Mouse (Mus musculus): ENCODE measurements around the gene Ppox. TPM values are rescaled to one million over a fixed set of nuclear protein-coding genes. Genes with fewer than 3 reads are reported as not detected.
A peak's percentile ranks its signal among the peaks of the same experiment; 100 is the strongest.

Ppox gene
- total RNA-seq, 2 experiments from 2014 or later, result 8.7 TPM

- DNase-seq, result no peak
- intact Hi-C loops (cut with DNase I), result no loop called here
These were observed 9.8 kb downstream of the Ppox start for GRCm38 (mm10) chr1:171271196-171271595.

DNA sequence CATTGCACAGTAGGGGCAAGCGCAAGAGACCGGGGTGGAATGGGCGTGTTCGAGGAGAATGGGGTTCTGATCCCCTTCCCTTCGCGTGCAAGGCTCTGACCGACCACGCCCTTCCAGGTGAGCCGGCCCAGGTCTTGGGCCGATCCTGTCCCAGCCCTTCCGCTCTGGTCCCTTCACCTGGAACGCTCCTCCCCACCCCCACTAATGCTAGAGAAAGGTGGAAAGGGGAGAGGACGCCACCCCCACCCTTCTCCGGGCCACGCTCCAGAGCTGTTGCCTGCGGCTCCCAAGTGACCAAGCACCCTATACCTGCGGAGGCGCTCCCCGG is 10.4 kb downstream of the Ppox start:
- intact Hi-C loops (cut with DNase I), result no loop called here
- DNase-seq, result no peak

GRCm38 (mm10) chr1:171269848-171270572 is 11.0 kb downstream of the Ppox start, which contains the start of gene B4galt3:
B4galt3 (plus strand) TSS chr1:171270328.
- peak; percentile 93 to 96 for DNase-seq
- intact Hi-C loops (cut with DNase I), result no loop called here

GRCm38 (mm10) chr1:171268341-171268740 is 12.6 kb downstream of the Ppox start:
- DNase-seq, result no peak
- intact Hi-C loops (cut with DNase I), result no loop called here

DNA sequence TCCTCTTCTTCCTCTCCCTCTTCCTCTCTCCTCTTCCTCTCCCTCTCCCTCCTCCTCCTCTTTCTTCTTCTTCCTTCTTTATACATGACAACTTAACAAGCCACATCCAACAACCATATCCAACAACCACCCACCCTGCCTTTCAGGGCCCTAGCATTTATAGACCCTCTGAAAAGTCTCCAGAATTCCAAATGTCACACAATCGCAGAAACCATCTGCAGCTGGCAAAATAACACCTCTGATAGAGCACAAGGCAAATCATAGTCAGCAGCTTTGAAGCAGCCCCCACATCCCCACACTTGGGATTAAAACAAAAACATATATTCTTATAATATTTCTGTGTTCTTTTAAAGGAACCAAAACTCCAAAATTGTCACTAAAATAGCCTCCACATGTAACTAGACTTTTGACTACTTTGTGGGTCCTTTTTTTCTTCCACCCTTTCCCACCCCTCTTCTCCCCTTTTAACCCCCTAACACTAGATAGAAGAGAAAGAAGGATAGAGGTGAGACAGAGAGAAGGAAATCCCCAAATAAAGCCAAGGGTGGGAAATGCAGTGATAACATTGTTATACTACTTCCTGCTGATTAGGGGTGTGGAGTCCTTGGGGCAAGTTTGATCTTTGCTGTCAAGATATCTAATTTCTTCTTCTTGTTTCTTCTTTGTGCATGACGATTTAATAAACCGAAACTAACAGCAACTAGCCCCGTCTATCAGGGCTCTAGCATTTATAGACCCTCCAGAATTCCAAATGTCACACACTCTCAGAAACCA is 14.8 kb downstream of the Ppox start:
- intact Hi-C loops (cut with DNase I), result no loop called here

DNA sequence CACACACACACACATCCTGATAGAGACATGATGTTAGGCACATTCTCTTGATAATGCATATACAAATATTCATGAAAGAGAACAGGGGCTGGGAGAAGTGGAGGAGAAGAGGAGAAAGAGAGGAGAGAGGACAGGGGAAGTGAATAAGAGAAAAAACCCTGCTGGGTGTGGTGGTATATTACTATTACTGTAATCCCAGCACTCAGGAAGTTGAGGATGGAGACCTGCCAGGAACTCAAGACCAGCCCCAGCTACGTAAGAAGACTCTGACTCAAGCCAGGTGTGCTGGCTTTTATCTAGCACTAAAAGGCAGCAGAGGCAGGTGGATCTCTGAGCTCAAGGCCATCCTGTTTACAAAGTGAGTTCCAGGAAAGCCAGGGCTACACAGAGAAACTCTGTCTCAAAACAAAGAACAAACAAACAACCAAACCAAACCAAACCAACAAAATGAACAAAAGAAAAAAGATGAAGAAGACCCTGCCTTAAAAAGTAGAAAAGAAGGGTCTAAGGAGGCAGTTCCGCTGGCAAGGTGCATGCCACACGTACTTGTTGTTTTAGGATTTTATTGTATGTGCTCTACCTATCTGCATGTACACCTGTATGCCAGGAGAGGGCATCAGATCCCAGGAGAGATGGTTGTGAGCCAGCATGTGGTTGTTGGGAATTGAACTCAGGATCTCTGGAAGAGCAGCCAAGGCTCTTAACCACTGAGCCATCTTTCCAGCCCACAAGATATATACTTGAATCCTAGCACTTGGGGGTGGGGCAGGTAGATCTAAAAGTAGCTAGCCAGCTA is 17.1 kb downstream of the Ppox start:
- DNase-seq, result no peak
- intact Hi-C loops (cut with DNase I), result no loop called here

More for the DNA sequence above, 14.8 kb downstream of the Ppox start:
- DNase-seq, result no peak

- DNase-seq, result no peak
- intact Hi-C loops (cut with DNase I), result no loop called here
These were observed 17.8 kb downstream of the Ppox start for GRCm38 (mm10) chr1:171263185-171263611.

GRCm38 (mm10) chr1:171262594-171263130 is 18.3 kb downstream of the Ppox start:
- DNase-seq, result peak in 1 of 2 experiments; percentile 59
- intact Hi-C loops (cut with DNase I), result no loop called here

- intact Hi-C loops (cut with DNase I), result no loop called here
- no peak for DNase-seq
These were observed 20.7 kb downstream of the Ppox start for GRCm38 (mm10) chr1:171260316-171260715.

GRCm38 (mm10) chr1:171258921-171259320 is 22.1 kb downstream of the Ppox start:
- no peak for DNase-seq
- intact Hi-C loops (cut with DNase I), result loop anchor here (5.0 kb wide), 1 partner anchor 142 kb away; no protein-coding TSS in a partner anchor

GRCm38 (mm10) chr1:171257781-171258180 is 23.2 kb downstream of the Ppox start:
- DNase-seq, result no peak

DNA sequence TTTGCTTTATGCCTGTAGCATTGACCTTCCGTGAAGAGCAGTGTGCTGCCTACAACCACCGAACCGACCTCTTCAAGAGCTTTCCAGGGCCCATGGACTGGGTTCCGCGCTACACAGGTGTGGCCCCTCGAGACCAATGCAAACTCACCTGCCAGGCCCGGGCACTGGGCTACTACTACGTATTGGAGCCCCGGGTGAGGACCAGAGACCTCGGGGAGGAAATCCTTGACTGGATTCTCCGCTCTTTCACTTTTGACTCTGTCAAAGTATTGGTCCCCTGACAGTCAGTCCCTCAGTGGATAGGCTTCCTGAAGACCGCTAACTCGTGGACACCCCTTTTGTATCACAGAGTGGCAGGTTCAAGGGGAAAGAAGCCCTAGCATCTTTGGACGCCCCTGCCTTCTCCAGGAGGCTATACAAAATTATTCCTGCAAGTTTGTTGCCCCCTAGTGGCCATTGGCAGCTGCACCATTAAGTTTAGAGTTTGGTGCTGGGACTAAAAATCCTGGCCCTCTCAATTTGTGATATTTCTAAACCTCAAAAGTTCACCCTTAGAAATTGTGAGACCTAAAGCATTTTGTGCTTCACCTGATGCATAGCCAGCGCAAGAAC is 23.9 kb downstream of the Ppox start:
- intact Hi-C loops (cut with DNase I), result loop anchor here (5.0 kb wide), 1 partner anchor 140 kb away; no protein-coding TSS in a partner anchor
- DNase-seq, result peak; percentile 44 to 55

More at GRCm38 (mm10) chr1:171257781-171258180, 23.2 kb downstream of the Ppox start:
- intact Hi-C loops (cut with DNase I), result loop anchor here (5.0 kb wide), 1 partner anchor 140 kb away; no protein-coding TSS in a partner anchor

DNA sequence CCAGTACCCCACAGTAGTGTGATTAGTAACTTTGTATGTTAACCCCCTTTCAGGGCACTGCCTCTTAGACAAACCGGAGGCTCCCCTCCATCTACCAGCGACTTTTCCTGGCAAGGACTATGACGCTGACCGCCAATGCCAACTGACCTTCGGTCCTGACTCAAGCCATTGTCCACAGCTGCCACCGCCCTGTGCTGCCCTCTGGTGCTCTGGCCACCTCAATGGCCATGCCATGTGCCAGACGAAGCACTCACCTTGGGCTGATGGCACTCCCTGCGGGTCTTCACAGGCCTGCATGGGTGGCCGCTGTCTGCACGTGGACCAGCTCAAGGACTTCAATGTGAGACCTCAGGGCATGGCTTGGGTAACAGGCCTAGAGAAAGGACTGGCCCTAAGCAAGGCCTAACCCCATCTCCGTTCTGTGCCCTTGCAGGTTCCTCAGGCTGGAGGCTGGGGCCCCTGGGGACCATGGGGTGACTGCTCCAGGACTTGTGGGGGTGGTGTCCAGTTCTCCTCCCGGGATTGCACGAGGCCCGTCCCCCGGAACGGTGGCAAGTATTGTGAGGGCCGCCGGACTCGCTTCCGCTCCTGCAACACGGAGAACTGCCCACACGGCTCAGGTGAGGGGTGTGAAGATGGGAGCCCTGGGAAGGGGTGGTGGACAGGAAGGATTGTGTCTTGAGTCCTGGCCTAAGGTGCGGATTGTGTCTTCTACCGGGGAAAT is 24.7 kb downstream of the Ppox start:
- DNase-seq, result no peak
- intact Hi-C loops (cut with DNase I), result loop anchor here (5.0 kb wide), 1 partner anchor 139 kb away; no protein-coding TSS in a partner anchor

DNA sequence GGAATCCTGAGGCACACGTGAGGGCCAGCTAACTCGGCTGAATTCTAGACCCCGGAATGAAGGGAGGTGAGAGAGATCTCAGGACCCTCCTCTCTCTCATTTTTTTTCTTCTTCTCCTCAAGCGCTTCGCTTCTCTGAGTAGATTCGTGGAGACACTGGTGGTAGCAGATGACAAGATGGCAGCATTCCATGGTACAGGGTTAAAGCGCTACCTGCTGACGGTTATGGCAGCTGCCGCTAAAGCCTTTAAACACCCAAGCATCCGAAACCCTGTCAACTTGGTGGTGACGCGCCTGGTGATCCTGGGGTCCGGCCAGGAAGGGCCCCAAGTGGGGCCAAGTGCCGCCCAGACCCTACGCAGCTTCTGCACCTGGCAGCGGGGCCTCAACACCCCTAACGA is 28.6 kb downstream of the Ppox start:
- DNase-seq, result no peak

GRCm38 (mm10) chr1:171251594-171252324 is 29.2 kb downstream of the Ppox start:
- no peak for DNase-seq
- intact Hi-C loops (cut with DNase I), result no loop called here

More for the DNA sequence above, 28.6 kb downstream of the Ppox start:
- intact Hi-C loops (cut with DNase I), result no loop called here

DNA sequence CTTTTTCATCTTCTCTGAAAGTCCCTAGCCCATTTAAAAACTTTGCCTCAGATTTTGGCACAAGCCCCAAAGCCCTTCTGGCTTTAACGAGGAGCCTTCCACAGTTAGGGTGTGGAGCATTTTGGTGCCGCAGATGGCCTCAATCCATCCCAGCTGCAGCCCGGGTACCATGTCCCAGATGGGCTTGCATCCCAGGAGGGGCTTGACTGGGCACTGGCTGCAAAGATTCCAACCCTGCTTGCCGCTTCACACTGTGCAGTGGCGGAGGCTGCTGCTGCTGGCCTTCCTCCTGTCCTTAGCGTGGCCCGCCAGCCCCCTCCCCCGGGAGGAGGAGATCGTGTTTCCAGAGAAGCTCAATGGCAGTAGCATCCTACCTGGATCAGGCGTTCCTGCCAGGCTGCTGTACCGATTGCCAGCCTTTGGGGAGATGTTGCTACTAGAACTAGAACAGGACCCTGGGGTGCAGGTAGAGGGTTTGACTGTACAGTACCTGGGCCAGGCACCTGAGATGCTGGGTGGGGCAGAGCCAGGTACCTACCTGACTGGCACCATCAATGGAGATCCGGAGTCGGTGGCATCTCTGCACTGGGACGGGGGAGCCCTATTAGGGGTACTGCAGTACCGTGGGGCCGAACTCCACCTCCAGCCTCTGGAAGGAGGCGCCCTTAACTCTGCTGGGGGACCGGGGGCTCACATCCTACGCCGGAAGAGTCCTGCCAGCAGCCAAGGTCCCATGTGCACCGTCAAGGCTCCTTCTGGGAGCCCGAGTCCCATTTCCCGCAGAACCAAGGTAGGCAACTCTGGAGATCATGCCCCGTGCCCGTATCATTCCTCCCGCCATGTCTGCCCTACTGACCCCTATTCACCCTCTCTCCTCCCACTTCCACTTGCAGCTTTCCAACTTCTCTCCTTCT is 30.0 kb downstream of the Ppox start, which contains the start of gene Ndufs2:
Gene Ndufs2 (minus strand): TSS at position 709 of the 914 bp plus-strand sequence.
- intact Hi-C loops (cut with DNase I), result no loop called here
- no peak for DNase-seq

DNA sequence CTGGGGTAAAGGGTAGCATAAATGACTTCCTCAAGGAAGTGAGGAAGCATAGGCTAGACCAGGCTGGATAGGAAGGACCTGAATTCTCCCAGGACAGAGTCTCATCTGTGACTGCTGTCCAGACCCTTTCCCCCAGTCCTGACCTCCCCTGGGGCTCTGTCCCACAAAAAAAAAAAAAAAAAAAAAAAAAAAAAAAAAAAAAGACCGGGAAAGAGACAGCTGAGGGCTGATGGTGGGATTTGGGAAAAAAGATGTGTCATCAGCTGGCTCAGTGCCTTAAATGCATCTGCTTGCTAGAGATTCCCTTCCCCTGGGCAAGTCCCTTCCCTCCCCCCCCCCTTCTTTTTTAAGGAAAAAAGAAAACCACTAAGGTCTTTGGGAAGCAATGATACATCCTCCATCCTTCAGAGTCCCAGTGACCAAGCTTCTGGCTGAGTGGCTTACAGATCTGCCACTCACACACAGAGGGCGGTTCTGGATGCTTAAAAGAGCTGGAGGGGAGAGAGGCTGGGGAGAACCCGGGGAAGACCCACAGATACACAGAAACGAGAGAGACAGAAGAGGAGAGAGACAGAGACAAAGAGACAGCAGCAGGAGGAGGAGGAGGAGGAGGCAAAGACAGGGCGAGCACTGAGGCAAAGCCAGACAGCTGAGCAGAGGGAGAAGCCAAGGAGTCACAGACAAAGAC is 30.9 kb downstream of the Ppox start, which contains the start of gene Adamts4:
Gene Adamts4 (plus strand): TSS at position 509 of the 688 bp plus-strand sequence.
- intact Hi-C loops (cut with DNase I), result no loop called here
- peak in 1 of 2 experiments; percentile 37 for DNase-seq
